Mouse (Mus musculus) kidney, embryonic 15.5 days (tissue): ENCODE results near the gene Il7r. TPM values are rescaled to one million over a fixed set of nuclear protein-coding genes. Genes with fewer than 3 reads are reported as not detected.
"Not testable (repeated sequence)": the region's sequence is repeated elsewhere in the genome, so short reads cannot be mapped to it uniquely, and the experiment has no call there.

ENCODE experiments used
- ATAC-seq: fragments of 200-750 bp; cut with Nextera tagmentation; replicated peaks from 2 replicates; pipeline ENCODE4 v1.8.0; 2017; ENCODE audit warnings: moderate TSS enrichment; ENCODE audit not compliant: low FRiP score
- H3K27ac ChIP-seq: fragments of 300-500 bp; sonication (generic); 2 replicates; pipeline ENCODE4 v1.5.1; 2015; ENCODE audit warnings: mild to moderate bottlenecking, inconsistent platforms
- H3K27me3 ChIP-seq: fragments of 300-500 bp; sonication (generic); 2 replicates; pipeline ENCODE4 v1.6.1; 2015; ENCODE audit warnings: inconsistent platforms
- H3K36me3 ChIP-seq: fragments of 300-500 bp; sonication (generic); 2 replicates; pipeline ENCODE4 v1.6.1; 2015; ENCODE audit warnings: inconsistent platforms
- H3K4me1 ChIP-seq: fragments of 300-500 bp; sonication (generic); 2 replicates; pipeline ENCODE4 v1.6.1; 2015; ENCODE audit warnings: inconsistent platforms
- H3K4me2 ChIP-seq: fragments of 300-500 bp; sonication (generic); 2 replicates; pipeline ENCODE4 v1.6.1; 2015; ENCODE audit warnings: moderate library complexity, mild to moderate bottlenecking, inconsistent platforms
- H3K4me3 ChIP-seq: fragments of 300-500 bp; sonication (generic); replicated peaks from 2 replicates; pipeline ENCODE4 v1.5.1; 2015; ENCODE audit warnings: mild to moderate bottlenecking, inconsistent platforms
- H3K9ac ChIP-seq: fragments of 300-500 bp; sonication (generic); 2 replicates; pipeline ENCODE4 v1.6.1; 2015; ENCODE audit warnings: mild to moderate bottlenecking, inconsistent platforms
- H3K9me3 ChIP-seq: fragments of 300-500 bp; sonication (generic); replicated peaks from 2 replicates; pipeline ENCODE4 v1.6.1; 2016; ENCODE audit warnings: inconsistent platforms
- WGBS: fragments of 180-500 bp; shearing (Covaris S2); methylation state at CpG from one replicate; pipeline ENCODE4 v1.1.7; 2015; ENCODE audit warnings: mixed read lengths; 5-methylcytosine and 5-hydroxymethylcytosine counted together
- polyA plus RNA-seq: library from polyadenylated mRNA; unstranded; fragments of >200 nt; fragmentation: Nextera tagmentation; extraction: Ambion mirVana; gene quantifications from 2 replicates; pipeline ENCODE4 v1.2.1, GENCODE M21; 2015

Gene Il7r
- polyA plus RNA-seq = 0.04 and 0.25 TPM in 2 replicates

DNA sequence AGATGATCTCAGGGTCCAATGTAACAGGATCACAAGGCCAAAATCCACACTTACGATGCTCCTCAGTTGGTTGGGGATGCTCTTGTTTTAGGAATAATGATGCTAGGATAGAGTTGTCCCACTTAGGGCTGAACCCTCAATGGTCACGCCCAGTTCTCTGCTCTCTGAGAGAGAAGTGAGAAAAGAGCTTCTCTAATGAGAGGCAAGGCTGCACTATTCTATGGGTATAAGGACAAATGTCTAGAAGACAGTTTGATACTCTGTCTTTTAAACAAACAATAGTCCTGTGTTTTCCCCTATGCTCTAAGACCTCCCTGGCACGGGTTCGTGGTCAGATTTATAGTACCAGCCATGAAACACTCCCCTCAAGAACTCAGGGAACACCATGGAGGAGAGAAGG, at the start of gene Il7r:
Gene Il7r (minus strand): TSS at position 101 of the 400 bp plus-strand sequence.
- Histone ChIP-seq H3K4me3 (no peak within 1 kb of the TSS), H3K27ac (no peak within 1 kb of the TSS), H3K9ac (no peak within 1 kb of the TSS), H3K36me3 (no peaks in the 10 kb centered on the region), H3K27me3 (no peaks in the 10 kb centered on the region), H3K4me1 (no peaks in the 10 kb centered on the region), H3K9me3 (no peaks in the 10 kb centered on the region), H3K4me2 (no peak within 1 kb of the TSS)
- 74% methylated on average over 4 of the region's 4 CpGs for WGBS
- ATAC-seq = no peak

DNA sequence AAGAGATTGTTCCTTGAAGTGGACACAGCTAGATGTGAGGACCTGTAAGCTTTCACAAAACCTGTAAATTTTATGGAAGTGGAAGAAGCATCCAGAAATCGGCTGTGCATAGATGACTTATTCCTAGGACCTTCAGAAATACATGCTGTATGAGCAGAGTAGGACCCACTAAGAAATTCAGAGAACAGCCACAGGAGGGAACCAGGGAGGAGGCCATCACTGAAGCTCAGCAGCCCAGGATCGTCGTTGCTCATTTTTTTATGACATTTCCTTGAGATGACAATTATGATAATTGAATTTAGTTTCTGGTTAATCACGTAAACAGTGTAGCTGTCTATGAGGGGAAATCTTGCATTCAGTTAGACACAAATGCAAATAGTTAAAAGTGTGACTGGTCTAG, 47.3 kb upstream of the Il7r start:
- Histone ChIP-seq H3K36me3 (no peaks in the 10 kb centered on the region), H3K9ac (no peak overlapping the region), H3K4me1 (no peaks in the 10 kb centered on the region), H3K9me3 (no peaks in the 10 kb centered on the region), H3K27ac (no peak overlapping the region), H3K4me3 (no peak overlapping the region), H3K4me2 (no peak overlapping the region), H3K27me3 (no peaks in the 10 kb centered on the region)
- ATAC-seq = no peak
- WGBS = 78% methylated on average over 4 of the region's 4 CpGs

GRCm38 (mm10) chr15:9574796-9575195, 44.8 kb upstream of the Il7r start:
- no peak overlapping the region for H3K9ac ChIP-seq
- no peak overlapping the region for H3K4me3 ChIP-seq
- no peaks in the 10 kb centered on the region for H3K4me1 ChIP-seq
- no peaks in the 10 kb centered on the region for H3K9me3 ChIP-seq
- H3K27me3 ChIP-seq = no peaks in the 10 kb centered on the region
- no peaks in the 10 kb centered on the region for H3K36me3 ChIP-seq
- ATAC-seq = no peak
- no peak overlapping the region for H3K27ac ChIP-seq
- WGBS = 93% methylated on average over 5 of the region's 5 CpGs
- no peak overlapping the region for H3K4me2 ChIP-seq

- 62% methylated on average over 4 of the region's 4 CpGs for WGBS
- no peaks in the 10 kb centered on the region for H3K9me3 ChIP-seq
- no peaks in the 10 kb centered on the region for H3K27me3 ChIP-seq
- no peak overlapping the region for H3K4me2 ChIP-seq
- no peak overlapping the region for H3K9ac ChIP-seq
- H3K27ac ChIP-seq = no peak overlapping the region
- no peak for ATAC-seq
- H3K4me1 ChIP-seq = no peaks in the 10 kb centered on the region
- no peak overlapping the region for H3K4me3 ChIP-seq
- H3K36me3 ChIP-seq = no peaks in the 10 kb centered on the region
Observed at GRCm38 (mm10) chr15:9573361-9573760, 43.4 kb upstream of the Il7r start.

DNA sequence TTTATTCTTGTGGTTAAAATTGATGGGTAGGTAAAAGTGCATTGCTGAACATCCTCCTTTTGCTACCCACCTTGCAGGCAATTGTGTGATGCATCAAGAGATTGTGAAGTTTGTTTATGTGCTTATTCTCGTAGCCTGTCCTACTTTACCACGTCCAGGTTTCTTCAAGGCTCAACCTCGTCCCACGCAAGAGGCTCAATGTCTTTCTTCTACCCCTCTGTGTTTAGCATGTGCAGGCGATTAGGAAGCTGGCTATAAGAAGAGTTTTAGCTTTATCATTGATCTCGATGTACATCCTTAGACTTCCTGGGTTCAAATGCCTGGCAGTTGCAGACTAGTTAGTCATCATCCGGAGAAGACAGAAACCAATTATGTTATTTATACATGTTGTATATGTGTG, 42.7 kb upstream of the Il7r start:
- Histone ChIP-seq H3K27me3 (no peaks in the 10 kb centered on the region), H3K4me1 (no peaks in the 10 kb centered on the region), H3K4me2 (no peak overlapping the region), H3K36me3 (no peaks in the 10 kb centered on the region), H3K27ac (no peak overlapping the region), H3K9ac (no peak overlapping the region), H3K4me3 (no peak overlapping the region), H3K9me3 (no peaks in the 10 kb centered on the region)
- 93% methylated on average over 7 of the region's 7 CpGs for WGBS
- no peak for ATAC-seq

- 82% methylated on average over 2 of the region's 2 CpGs for WGBS
- Histone ChIP-seq H3K4me1 (no peaks in the 10 kb centered on the region), H3K4me3 (no peak overlapping the region), H3K4me2 (no peak overlapping the region), H3K9me3 (no peaks in the 10 kb centered on the region), H3K36me3 (no peaks in the 10 kb centered on the region), H3K27me3 (no peaks in the 10 kb centered on the region), H3K27ac (no peak overlapping the region), H3K9ac (no peak overlapping the region)
- no peak for ATAC-seq
Observed at GRCm38 (mm10) chr15:9571896-9572295, 41.9 kb upstream of the Il7r start.

DNA sequence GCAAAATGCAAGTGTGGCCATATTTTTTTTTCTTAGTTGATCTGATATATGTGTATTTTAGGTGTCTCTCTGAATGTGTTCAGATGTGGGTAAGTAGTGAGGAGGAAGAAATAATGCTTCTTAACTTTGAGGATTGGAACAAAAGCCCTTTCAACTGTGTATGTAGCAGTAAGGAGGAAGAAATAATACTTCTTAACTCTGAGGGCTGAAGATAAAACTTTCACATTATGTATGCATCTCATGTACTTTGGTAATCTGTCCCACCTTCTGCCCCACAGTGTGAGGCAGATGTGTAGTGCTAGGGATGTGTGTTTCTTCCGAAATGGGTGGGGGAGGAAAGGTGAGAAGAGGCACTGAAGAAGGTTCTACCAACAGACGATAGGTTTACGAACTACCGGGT, 37.3 kb upstream of the Il7r start:
- Histone ChIP-seq H3K4me3 (no peak overlapping the region), H3K9ac (no peak overlapping the region), H3K36me3 (no peaks in the 10 kb centered on the region), H3K27ac (no peak overlapping the region), H3K4me2 (no peak overlapping the region), H3K9me3 (no peaks in the 10 kb centered on the region), H3K4me1 (no peaks in the 10 kb centered on the region), H3K27me3 (no peaks in the 10 kb centered on the region)
- WGBS = 76% methylated on average over 4 of the region's 4 CpGs
- no peak for ATAC-seq

DNA sequence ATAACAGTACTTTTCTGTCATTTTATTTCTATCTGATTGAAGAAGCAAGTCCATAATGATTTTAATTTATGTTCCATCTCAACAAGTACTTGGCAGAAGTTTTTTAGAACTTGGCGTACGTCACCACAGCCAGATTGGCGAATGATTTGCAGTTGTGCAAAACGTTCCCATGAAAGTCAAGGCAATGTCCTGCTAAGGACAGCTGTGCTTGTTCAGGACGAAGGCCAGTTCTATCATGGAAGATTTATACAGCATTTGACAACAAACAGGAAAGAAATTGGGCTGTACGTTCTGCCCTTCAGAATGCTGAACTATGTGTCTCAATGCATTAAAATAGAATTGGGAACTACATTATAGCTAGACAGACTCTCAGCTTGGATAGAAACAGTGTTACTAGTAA, 35.4 kb upstream of the Il7r start:
- WGBS = 49% methylated on average over 6 of the region's 6 CpGs
- Histone ChIP-seq H3K27ac (no peak overlapping the region), H3K4me3 (no peak overlapping the region), H3K9ac (no peak overlapping the region), H3K4me1 (no peaks in the 10 kb centered on the region), H3K9me3 (no peaks in the 10 kb centered on the region), H3K4me2 (no peak overlapping the region), H3K36me3 (no peaks in the 10 kb centered on the region), H3K27me3 (no peaks in the 10 kb centered on the region)
- peak; percentile 56 for ATAC-seq

DNA sequence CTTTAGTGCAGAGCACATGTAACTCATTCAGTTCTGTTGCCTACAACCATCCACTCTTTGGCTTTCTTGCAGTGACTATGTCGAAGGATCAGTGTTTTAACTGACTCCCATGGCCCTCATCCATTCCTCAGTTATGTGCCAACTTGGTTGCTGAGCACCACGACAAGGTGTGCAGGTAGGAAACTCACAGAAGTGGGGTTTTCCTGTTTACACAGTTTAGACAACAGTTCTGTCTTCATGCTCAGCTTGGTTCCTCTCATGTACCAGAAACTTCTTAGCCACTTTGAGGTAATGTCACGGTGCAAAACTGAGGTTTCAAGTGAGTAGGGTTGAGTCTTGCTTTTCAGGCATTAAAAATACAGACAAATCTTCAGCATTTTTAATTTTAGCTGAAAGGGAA, 34.2 kb upstream of the Il7r start:
- Histone ChIP-seq H3K27me3 (no peaks in the 10 kb centered on the region), H3K27ac (no peak overlapping the region), H3K36me3 (no peaks in the 10 kb centered on the region), H3K4me2 (no peak overlapping the region), H3K9me3 (no peaks in the 10 kb centered on the region), H3K4me3 (no peak overlapping the region), H3K9ac (no peak overlapping the region), H3K4me1 (no peaks in the 10 kb centered on the region)
- no peak for ATAC-seq
- WGBS = 79% methylated on average over 3 of the region's 3 CpGs

DNA sequence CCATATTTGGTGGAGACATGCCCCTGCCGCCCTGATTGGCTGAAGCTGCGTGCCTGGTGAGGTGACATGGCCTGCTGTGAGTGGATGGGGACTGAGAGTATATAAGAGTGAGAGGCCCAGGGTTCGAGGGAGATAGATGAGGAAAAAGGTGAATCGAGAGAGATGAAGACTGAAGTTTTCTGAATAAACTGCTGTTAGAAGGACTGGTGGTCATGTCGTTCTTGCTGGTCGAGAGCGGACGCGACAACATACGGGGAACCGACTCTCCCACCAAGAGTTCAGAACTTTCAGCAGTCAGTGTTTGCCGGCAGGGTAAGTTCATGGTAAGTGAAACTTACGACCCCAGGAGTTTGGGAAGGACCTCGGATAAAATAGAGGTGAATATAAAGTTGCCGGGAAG, 27.3 kb upstream of the Il7r start:
- not testable (repeated sequence) for H3K4me1 ChIP-seq, H3K4me2 ChIP-seq, H3K36me3 ChIP-seq, H3K27me3 ChIP-seq, H3K9me3 ChIP-seq, H3K27ac ChIP-seq, H3K4me3 ChIP-seq, H3K9ac ChIP-seq, ATAC-seq
- WGBS = 95% methylated on average over 15 of the region's 15 CpGs

GRCm38 (mm10) chr15:9548951-9549350, 19.0 kb upstream of the Il7r start:
- H3K36me3 ChIP-seq = no peaks in the 10 kb centered on the region
- no peak for ATAC-seq
- no peaks in the 10 kb centered on the region for H3K27me3 ChIP-seq
- H3K4me1 ChIP-seq = no peaks in the 10 kb centered on the region
- H3K9ac ChIP-seq = no peak overlapping the region
- 88% methylated on average over 2 of the region's 2 CpGs for WGBS
- no peak overlapping the region for H3K4me2 ChIP-seq
- H3K9me3 ChIP-seq = no peaks in the 10 kb centered on the region
- H3K27ac ChIP-seq = no peak overlapping the region
- no peak overlapping the region for H3K4me3 ChIP-seq

DNA sequence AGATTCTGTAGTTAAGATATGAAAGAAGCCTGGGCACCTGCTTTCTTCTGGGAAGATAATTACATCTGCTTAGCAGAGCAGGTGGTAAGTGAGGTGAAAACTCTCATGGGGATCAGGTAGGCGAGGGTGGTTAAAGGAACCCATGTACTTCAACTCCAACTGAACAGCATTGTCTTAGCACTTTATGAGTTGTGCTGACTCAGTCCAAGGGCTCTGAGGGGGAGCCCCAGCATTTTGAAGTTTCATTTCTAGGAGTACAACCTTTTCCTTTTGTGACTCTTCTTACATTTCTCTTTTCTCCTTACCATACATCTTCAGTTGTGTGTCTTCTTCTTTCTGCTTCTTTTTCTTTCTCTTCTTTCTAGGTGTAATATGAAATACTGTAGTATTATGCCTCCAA, 5.2 kb upstream of the Il7r start:
- WGBS = 82% methylated on average over 1 of the region's 1 CpGs
- H3K4me3 ChIP-seq = no peak overlapping the region
- no peaks in the 10 kb centered on the region for H3K4me1 ChIP-seq
- H3K27ac ChIP-seq = no peak overlapping the region
- H3K27me3 ChIP-seq = no peaks in the 10 kb centered on the region
- no peaks in the 10 kb centered on the region for H3K9me3 ChIP-seq
- no peaks in the 10 kb centered on the region for H3K36me3 ChIP-seq
- no peak overlapping the region for H3K4me2 ChIP-seq
- no peak overlapping the region for H3K9ac ChIP-seq
- ATAC-seq = no peak

DNA sequence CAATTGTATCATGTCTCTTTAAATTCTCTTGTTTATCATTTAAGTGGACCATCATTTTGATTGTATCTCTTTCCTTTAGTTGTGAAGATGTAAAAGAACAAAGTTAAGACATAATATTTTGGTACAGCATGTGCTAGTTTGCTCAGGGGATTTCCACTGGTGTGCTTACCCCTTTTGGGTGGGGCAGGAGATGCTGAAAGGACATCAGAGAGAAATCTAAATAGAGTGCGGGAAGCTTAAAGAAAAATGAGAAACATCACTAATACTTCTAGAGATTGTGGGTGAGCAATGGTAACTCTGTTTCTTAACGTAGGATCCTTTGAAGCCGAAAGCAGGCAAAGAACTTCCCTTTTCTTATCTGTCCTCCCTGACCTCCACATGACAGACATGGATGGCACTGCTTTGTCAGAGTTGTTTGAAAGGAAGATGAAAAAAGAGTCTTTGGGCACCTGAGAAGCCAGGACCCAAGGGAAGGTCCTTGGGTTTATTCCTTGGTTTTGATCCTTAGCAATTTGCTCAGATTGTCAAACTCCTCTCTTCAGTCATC, 3.5 kb upstream of the Il7r start:
- WGBS = 86% methylated on average over 3 of the region's 3 CpGs
- H3K9ac ChIP-seq = no peak overlapping the region
- no peak overlapping the region for H3K4me2 ChIP-seq

More for the DNA sequence above, 3.5 kb upstream of the Il7r start:
- H3K27me3 ChIP-seq = no peaks in the 10 kb centered on the region
- H3K9me3 ChIP-seq = no peaks in the 10 kb centered on the region
- no peak overlapping the region for H3K27ac ChIP-seq
- ATAC-seq = no peak
- no peak overlapping the region for H3K4me3 ChIP-seq
- no peaks in the 10 kb centered on the region for H3K4me1 ChIP-seq
- no peaks in the 10 kb centered on the region for H3K36me3 ChIP-seq
